Mouse (Mus musculus): ENCODE results near the gene Gmip. TPM values are rescaled to one million over a fixed set of nuclear protein-coding genes. Genes with fewer than 3 reads are reported as not detected.
A peak's percentile ranks its signal among the peaks of the same experiment; 100 is the strongest.

The Gmip gene
- polyA plus RNA-seq, 1 experiment from 2014 or later, result 10.9 TPM

DNA sequence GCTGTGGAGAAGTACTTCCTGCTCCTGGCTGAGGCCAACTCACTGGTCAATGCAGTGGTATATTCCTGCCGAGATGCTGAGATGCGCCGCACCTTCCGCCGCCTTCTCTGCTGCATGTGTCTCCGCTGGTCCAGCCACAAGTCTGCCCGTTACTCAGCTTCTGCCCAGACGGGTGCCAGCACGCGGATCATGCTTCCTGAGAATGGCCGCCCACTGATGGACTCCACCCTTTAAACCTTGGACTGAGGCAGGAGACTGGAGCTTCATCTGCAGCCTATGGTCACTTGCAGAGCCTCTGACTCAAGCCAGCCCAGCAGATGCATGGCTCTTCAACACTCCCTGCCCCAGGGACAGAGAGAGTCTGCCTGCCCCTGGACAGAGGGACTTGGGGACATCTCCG lies 17.9 kb downstream of the Gmip start:
- no peak for ATAC-seq (replicated peaks; ENCODE audit: low FRiP score)
- 88% methylated on average over 12 of the region's 12 CpGs for WGBS

DNA sequence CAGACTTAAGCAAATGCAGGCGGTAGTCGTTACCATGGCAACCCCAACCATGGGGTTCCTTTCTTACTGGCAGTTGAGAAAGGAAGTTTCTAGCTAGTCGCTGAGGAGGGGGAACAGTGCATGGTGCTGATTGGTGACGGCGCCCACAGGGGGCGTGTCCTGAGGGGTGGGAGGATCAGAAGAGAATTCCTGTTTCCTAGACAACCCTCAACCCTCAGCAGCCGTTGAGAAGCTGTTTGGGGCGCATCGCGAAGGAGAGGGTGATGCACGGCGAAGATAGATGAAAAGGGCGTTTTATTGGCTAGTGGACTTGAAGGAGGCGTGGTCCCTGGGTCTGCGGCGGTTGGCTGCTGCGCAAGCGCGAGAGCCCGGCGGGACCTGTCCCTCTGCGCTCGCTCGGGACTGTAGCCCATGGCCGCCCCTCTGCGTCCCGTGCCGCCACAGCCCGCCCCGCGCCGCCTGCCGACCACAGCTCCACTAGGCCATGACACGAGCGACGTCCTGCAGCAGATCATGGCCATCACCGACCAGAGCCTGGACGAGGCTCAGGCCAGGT lies 23.9 kb downstream of the Gmip start, which contains the start of gene Pbx4:
Gene Pbx4 (plus strand): TSS at position 194 of the 556 bp plus-strand sequence.
- ATAC-seq (replicated peaks; ENCODE audit: low FRiP score) (peak; percentile 92), DNase-seq (ENCODE audit: low spot score) (peak; percentile 88)
- no peaks in the 10 kb centered on the region for H3K36me3 ChIP-seq (ENCODE audit: control insufficient read depth, insufficient read depth, low read length)
- no peaks in the 10 kb centered on the region for H3K27me3 ChIP-seq (replicated peaks; ENCODE audit: control insufficient read depth, insufficient read depth, low read length)
- H3K4me1 ChIP-seq (replicated peaks; ENCODE audit: control insufficient read depth, insufficient read depth, low read length), result peaks cover 11% of the 10 kb centered on the region
- no peaks in the 10 kb centered on the region for H3K9me3 ChIP-seq (ENCODE audit: control insufficient read depth, low read length)
- no peak within 1 kb of the TSS for H3K27ac ChIP-seq (ENCODE audit: low read depth, low read length)
- peak within 1 kb of the TSS; percentile 73 for H3K9ac ChIP-seq (ENCODE audit: low read depth, low read length)
- peak within 1 kb of the TSS; percentile 69 for H3K4me3 ChIP-seq (ENCODE audit: low read depth, low read length)
- WGBS, result under 1% methylated on average over 38 of the region's 38 CpGs
- peak within 1 kb of the TSS; percentile 95 for H3K4me2 ChIP-seq

More for the DNA sequence above, 17.9 kb downstream of the Gmip start:
- no peaks in the 10 kb centered on the region for H3K27me3 ChIP-seq (replicated peaks; ENCODE audit: control insufficient read depth, insufficient read depth, low read length)
- no peak overlapping the region for H3K4me2 ChIP-seq
- DNase-seq (ENCODE audit: low spot score), result no peak
- no peak overlapping the region for H3K9ac ChIP-seq (ENCODE audit: low read depth, low read length)
- H3K4me1 ChIP-seq (replicated peaks; ENCODE audit: control insufficient read depth, insufficient read depth, low read length), result 0 out of 2 replicates have a peak, but pooled peaks cover 4% of the 10 kb centered on the region
- no peak overlapping the region for H3K4me3 ChIP-seq (ENCODE audit: low read depth, low read length)
- H3K36me3 ChIP-seq (ENCODE audit: control insufficient read depth, insufficient read depth, low read length), result no peaks in the 10 kb centered on the region
- H3K27ac ChIP-seq (ENCODE audit: low read depth, low read length), result no peak overlapping the region
- H3K9me3 ChIP-seq (ENCODE audit: control insufficient read depth, low read length), result no peaks in the 10 kb centered on the region

DNA sequence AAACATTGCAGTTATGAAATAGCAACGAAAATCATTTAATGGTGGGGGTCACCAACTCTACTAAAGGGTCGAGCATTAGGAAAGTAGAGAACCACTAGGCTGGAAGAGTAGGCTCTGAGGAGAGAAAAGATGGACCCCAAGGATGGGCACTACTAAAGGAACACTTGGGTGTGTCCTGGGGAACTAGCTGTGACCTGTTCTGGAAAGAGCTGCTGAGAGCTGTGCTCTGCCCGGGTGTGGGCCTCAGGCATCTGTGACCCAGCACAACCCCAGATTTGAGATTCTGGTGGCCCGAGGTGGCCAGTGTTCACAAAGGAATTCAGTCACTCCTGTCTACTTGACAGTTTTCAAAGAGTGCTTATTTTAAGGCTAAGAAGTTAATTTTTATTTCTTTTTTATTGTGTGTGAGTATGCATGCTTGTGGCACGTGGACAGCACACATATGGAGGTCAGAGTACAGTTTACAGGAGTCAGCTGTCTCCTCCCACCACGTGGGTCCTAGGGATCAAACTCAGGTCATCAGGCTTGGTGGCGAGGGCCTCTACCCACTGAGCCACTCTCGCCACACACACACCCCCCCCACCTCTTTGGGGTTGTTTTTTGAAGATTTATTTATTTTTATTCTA lies 28.7 kb downstream of the Gmip start:
- Histone ChIP-seq H3K4me2 (no peak overlapping the region), H3K9me3 (ENCODE audit: control insufficient read depth, low read length) (no peaks in the 10 kb centered on the region), H3K4me1 (replicated peaks; ENCODE audit: control insufficient read depth, insufficient read depth, low read length) (peaks cover 6% of the 10 kb centered on the region), H3K4me3 (ENCODE audit: low read depth, low read length) (no peak overlapping the region), H3K27me3 (replicated peaks; ENCODE audit: control insufficient read depth, insufficient read depth, low read length) (no peaks in the 10 kb centered on the region), H3K9ac (ENCODE audit: low read depth, low read length) (no peak overlapping the region), H3K27ac (ENCODE audit: low read depth, low read length) (no peak overlapping the region), H3K36me3 (ENCODE audit: control insufficient read depth, insufficient read depth, low read length) (no peaks in the 10 kb centered on the region)
- WGBS, result 71% methylated on average over 8 of the region's 8 CpGs
- DNase-seq (ENCODE audit: low spot score) (no peak), ATAC-seq (replicated peaks; ENCODE audit: low FRiP score) (no peak)

DNA sequence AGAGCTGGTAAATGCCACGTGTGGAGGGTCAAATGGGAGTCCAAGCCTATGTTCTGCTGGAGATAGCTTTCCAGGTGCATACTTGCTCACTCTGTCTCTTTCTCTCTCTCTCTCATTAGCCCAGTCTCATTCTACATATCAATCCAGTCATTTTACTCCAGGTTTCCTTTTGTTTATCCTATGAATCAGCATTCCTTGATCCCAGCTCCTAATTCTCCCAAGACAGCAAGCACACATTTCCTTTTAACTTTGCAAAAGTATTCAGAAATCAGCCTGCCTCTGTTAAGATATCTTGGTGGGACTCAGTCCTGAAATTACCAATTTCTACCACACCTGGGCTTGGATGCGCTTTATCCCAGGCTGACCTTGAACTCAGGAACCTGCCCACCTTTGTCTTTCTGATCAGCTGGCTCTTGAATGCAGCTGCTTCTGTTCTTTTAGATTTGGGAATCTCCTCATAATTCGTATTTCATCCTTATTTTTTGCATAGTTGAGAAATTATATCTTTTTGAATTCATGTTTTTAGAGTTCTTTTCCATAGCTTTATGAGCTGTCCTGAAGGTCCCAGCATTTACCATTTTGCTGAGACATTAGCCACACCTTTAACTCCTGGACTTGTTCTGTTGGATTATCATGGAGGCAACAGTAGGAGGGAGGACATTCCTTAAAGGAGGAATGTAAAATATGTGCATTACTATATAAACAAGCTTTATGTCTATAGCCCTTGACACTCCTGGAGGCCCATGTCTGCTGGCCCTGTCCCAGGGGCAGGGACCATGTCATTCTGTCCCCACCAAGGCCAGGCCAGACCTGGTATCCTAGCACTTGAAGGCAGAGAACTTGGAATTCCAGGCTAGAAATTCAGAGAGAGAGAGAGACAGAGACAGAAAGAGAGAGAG lies 38.9 kb downstream of the Gmip start:
- H3K4me3 ChIP-seq (ENCODE audit: low read depth, low read length), result no peak overlapping the region
- WGBS, result 62% methylated on average over 3 of the region's 3 CpGs
- H3K4me1 ChIP-seq (replicated peaks; ENCODE audit: control insufficient read depth, insufficient read depth, low read length), result no peaks in the 10 kb centered on the region; the same call in 1 of the 2 replicates
- ATAC-seq (replicated peaks; ENCODE audit: low FRiP score), result no peak
- H3K36me3 ChIP-seq (ENCODE audit: control insufficient read depth, insufficient read depth, low read length), result no peaks in the 10 kb centered on the region
- H3K9me3 ChIP-seq (ENCODE audit: control insufficient read depth, low read length), result no peaks in the 10 kb centered on the region
- no peak overlapping the region for H3K27ac ChIP-seq (ENCODE audit: low read depth, low read length)
- no peak overlapping the region for H3K9ac ChIP-seq (ENCODE audit: low read depth, low read length)
- H3K27me3 ChIP-seq (replicated peaks; ENCODE audit: control insufficient read depth, insufficient read depth, low read length), result no peaks in the 10 kb centered on the region
- no peak for DNase-seq (ENCODE audit: low spot score)
- H3K4me2 ChIP-seq, result no peak overlapping the region

DNA sequence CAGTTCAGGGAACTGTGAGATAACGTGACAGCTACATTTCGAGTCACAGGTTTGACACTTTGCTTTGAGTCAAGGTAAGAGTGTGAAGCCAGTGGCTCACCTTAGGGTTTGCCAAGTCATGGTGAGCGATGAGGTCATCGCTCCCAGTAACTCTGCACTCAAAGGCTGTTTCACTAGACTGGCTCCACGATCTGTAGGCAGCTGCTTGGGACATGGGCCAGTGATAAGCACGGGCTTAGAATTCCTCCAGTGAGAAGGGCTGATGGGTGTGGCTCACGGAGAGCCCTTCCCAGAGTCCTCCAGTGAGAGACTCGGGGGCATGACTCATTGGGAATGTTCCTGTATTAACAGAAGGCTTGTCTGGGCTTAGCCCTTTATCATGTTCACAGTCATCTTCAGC lies 40.5 kb downstream of the Gmip start:
- H3K9me3 ChIP-seq (ENCODE audit: control insufficient read depth, low read length), result no peaks in the 10 kb centered on the region
- ATAC-seq (replicated peaks; ENCODE audit: low FRiP score), result peak; percentile 33; the same call in 1 of the 2 replicates
- H3K9ac ChIP-seq (ENCODE audit: low read depth, low read length), result no peak overlapping the region
- WGBS, result 69% methylated on average over 8 of the region's 8 CpGs
- H3K4me3 ChIP-seq (ENCODE audit: low read depth, low read length), result no peak overlapping the region
- no peak overlapping the region for H3K4me2 ChIP-seq
- H3K27me3 ChIP-seq (replicated peaks; ENCODE audit: control insufficient read depth, insufficient read depth, low read length), result no peaks in the 10 kb centered on the region
- H3K4me1 ChIP-seq (replicated peaks; ENCODE audit: control insufficient read depth, insufficient read depth, low read length), result no peaks in the 10 kb centered on the region; the same call in 1 of the 2 replicates
- no peak overlapping the region for H3K27ac ChIP-seq (ENCODE audit: low read depth, low read length)
- no peaks in the 10 kb centered on the region for H3K36me3 ChIP-seq (ENCODE audit: control insufficient read depth, insufficient read depth, low read length)
- no peak for DNase-seq (ENCODE audit: low spot score)

DNA sequence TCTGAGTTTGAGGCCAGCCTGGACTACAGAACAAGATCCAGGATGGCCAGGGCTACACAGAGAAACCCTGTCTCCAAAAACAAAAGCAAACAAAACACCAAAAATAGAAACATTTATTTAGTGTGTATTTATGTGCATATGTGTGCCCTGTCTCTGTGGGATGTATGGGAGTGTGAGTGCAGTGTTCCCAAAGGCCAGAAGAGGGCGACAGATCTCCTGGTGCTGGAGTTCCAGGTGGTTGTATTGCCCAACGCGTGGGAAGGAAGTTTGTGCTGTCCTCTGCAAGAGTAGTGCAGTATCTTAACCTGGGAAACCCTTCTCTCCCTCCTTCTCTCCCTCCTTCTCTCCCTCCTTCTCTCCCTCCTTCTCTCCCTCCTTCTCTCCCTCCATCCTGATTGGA lies 41.4 kb downstream of the Gmip start:
- no peak overlapping the region for H3K9ac ChIP-seq (ENCODE audit: low read depth, low read length)
- H3K36me3 ChIP-seq (ENCODE audit: control insufficient read depth, insufficient read depth, low read length), result no peaks in the 10 kb centered on the region
- no peak overlapping the region for H3K27ac ChIP-seq (ENCODE audit: low read depth, low read length)
- no peaks in the 10 kb centered on the region; the same call in 1 of the 2 replicates for H3K4me1 ChIP-seq (replicated peaks; ENCODE audit: control insufficient read depth, insufficient read depth, low read length)
- H3K27me3 ChIP-seq (replicated peaks; ENCODE audit: control insufficient read depth, insufficient read depth, low read length), result no peaks in the 10 kb centered on the region
- no peak for DNase-seq (ENCODE audit: low spot score)
- WGBS, result 41% methylated on average over 3 of the region's 3 CpGs
- H3K9me3 ChIP-seq (ENCODE audit: control insufficient read depth, low read length), result no peaks in the 10 kb centered on the region
- ATAC-seq (replicated peaks; ENCODE audit: low FRiP score), result no peak
- no peak overlapping the region for H3K4me3 ChIP-seq (ENCODE audit: low read depth, low read length)
- H3K4me2 ChIP-seq, result no peak overlapping the region

DNA sequence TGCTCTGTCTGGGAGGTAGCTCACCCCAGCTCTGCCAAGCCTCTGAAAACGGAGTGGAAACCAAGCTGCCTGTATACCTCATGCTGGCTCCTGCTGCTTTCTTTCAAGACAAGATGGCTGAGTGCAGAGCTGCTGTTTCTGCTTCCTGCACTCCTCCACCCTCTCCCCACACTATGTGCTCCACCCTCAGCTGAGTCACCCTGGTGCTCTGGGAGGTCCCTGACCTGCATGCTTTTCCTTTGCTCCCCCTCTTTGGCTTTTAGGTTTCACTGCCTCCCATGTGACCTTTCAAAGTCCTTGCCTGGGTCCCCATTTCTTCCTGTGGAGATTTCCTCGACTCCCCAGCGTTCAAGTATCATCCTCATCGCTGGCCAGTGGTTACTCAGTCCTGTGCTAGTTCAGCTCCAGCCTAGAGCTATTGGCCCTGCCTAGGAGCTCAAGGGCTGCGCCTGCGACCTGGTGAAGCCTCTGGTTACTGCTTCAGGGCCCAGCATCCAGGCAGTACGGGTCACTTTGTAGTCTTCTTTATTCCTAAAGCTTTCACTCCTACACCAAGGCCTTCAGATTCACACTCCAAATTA lies 42.5 kb downstream of the Gmip start:
- peak; percentile 69 for ATAC-seq (replicated peaks; ENCODE audit: low FRiP score)
- Histone ChIP-seq H3K27me3 (replicated peaks; ENCODE audit: control insufficient read depth, insufficient read depth, low read length) (no peaks in the 10 kb centered on the region), H3K9ac (ENCODE audit: low read depth, low read length) (no peak overlapping the region), H3K4me3 (ENCODE audit: low read depth, low read length) (no peak overlapping the region), H3K4me2 (no peak overlapping the region), H3K9me3 (ENCODE audit: control insufficient read depth, low read length) (no peaks in the 10 kb centered on the region), H3K27ac (ENCODE audit: low read depth, low read length) (peak overlapping the region; percentile 19; the same call in 1 of the 2 replicates), H3K36me3 (ENCODE audit: control insufficient read depth, insufficient read depth, low read length) (no peaks in the 10 kb centered on the region), H3K4me1 (replicated peaks; ENCODE audit: control insufficient read depth, insufficient read depth, low read length) (no peaks in the 10 kb centered on the region; the same call in 1 of the 2 replicates)
- no peak for DNase-seq (ENCODE audit: low spot score)
- 77% methylated on average over 7 of the region's 7 CpGs for WGBS

DNA sequence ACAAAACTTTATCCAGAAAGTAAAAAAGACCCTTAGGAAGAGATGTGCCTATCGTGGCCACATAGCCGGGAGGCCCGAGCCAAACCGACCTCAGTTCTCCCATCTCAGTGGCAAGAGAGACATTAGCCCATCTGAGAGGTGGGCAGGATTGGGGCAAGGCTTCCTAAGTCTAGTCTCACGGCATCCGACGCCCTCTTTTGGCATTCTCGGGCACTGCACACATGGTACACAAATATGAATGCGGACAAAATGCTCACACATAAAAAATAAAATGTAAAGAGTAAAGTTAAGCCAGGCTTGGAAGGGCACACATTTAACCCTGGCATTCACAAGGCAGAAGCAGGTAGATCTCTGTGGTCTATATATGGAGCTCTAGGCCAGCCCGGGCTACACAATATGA lies 45.4 kb downstream of the Gmip start:
- Histone ChIP-seq H3K27me3 (replicated peaks; ENCODE audit: control insufficient read depth, insufficient read depth, low read length) (no peaks in the 10 kb centered on the region), H3K9ac (ENCODE audit: low read depth, low read length) (no peak overlapping the region), H3K4me1 (replicated peaks; ENCODE audit: control insufficient read depth, insufficient read depth, low read length) (no peaks in the 10 kb centered on the region; the same call in 1 of the 2 replicates), H3K36me3 (ENCODE audit: control insufficient read depth, insufficient read depth, low read length) (no peaks in the 10 kb centered on the region), H3K4me2 (no peak overlapping the region), H3K27ac (ENCODE audit: low read depth, low read length) (no peak overlapping the region), H3K4me3 (ENCODE audit: low read depth, low read length) (no peak overlapping the region), H3K9me3 (ENCODE audit: control insufficient read depth, low read length) (no peaks in the 10 kb centered on the region)
- ATAC-seq (replicated peaks; ENCODE audit: low FRiP score) (no peak), DNase-seq (ENCODE audit: low spot score) (no peak)
- WGBS, result 86% methylated on average over 10 of the region's 10 CpGs

Measured in liver, embryonic 11.5 days (tissue).